Mouse (Mus musculus) ES-Bruce4 (cell line): ENCODE data around the gene Gnao1. TPM values are rescaled to one million over a fixed set of nuclear protein-coding genes. Genes with fewer than 3 reads are reported as not detected.

Experiments
- H3K27ac ChIP-seq: 2 replicates; pipeline ENCODE4 v1.5.1; 2012; ENCODE audit warnings: low read length, inconsistent platforms; ENCODE audit not compliant: insufficient read depth
- H3K27me3 ChIP-seq: 2 replicates; pipeline ENCODE4 v1.6.1; 2012; ENCODE audit warnings: mild to moderate bottlenecking, low read length, inconsistent platforms; ENCODE audit not compliant: control insufficient read depth, poor library complexity, insufficient read depth, severe bottlenecking
- H3K36me3 ChIP-seq: 2 replicates; pipeline ENCODE4 v1.6.1; 2012; ENCODE audit warnings: inconsistent platforms, mild to moderate bottlenecking, low read length, moderate library complexity; ENCODE audit not compliant: control insufficient read depth, poor library complexity, insufficient read depth, severe bottlenecking
- H3K4me1 ChIP-seq: one replicate; pipeline ENCODE4 v1.8.1; 2011; ENCODE audit warnings: low read length; ENCODE audit not compliant: control insufficient read depth, insufficient read depth
- H3K4me3 ChIP-seq: 2 replicates; pipeline ENCODE4 v1.5.1; 2011; ENCODE audit warnings: low read depth, mild to moderate bottlenecking, low read length
- H3K9ac ChIP-seq: 2 replicates; pipeline ENCODE4 v1.6.1; 2012; ENCODE audit warnings: low read depth, mild to moderate bottlenecking, inconsistent platforms; ENCODE audit not compliant: poor library complexity, severe bottlenecking
- H3K9me3 ChIP-seq: replicated peaks from 2 replicates; pipeline ENCODE4 v1.6.1; 2012; ENCODE audit warnings: mild to moderate bottlenecking, low read length, inconsistent platforms; ENCODE audit not compliant: control insufficient read depth, poor library complexity, insufficient read depth, severe bottlenecking
- CTCF ChIP-seq: IDR thresholded peaks from one replicate; pipeline ENCODE4 v1.8.1; 2011; ENCODE audit warnings: low read depth, low read length
- EP300 ChIP-seq: IDR thresholded peaks from 2 replicates; pipeline ENCODE4 v1.6.1; 2011; ENCODE audit warnings: low read depth, low read length; ENCODE audit not compliant: insufficient read depth
- POLR2A ChIP-seq: IDR thresholded peaks from one replicate; pipeline ENCODE4 v1.8.1; 2011; ENCODE audit warnings: low read length; ENCODE audit not compliant: insufficient read depth
- polyA plus RNA-seq: library from polyadenylated mRNA; stranded (reverse); fragments of >200 nt; gene quantifications from 2 replicates; pipeline ENCODE4 v1.2.4, GENCODE M21; 2011; ENCODE audit warnings: low read depth; ENCODE audit not compliant: missing spikeins, insufficient read depth, insufficient read length

Gnao1 gene
- polyA plus RNA-seq, 1 experiment: 5.0 TPM

- no peak for TF ChIP-seq EP300
- no peak for TF ChIP-seq CTCF
- TF ChIP-seq POLR2A: no peak
- H3K27me3 ChIP-seq: no peaks in the 10 kb centered on the region
- H3K9ac ChIP-seq: no peak overlapping the region
- H3K4me3 ChIP-seq: no peak overlapping the region
- no peak overlapping the region for H3K27ac ChIP-seq
- H3K4me1 ChIP-seq: no peaks in the 10 kb centered on the region
- no peaks in the 10 kb centered on the region for H3K36me3 ChIP-seq
- H3K9me3 ChIP-seq: no peaks in the 10 kb centered on the region
These were observed 79.1 kb downstream of the Gnao1 start for GRCm38 (mm10) chr8:93888702-93889480.

GRCm38 (mm10) chr8:93893556-93893955 is 83.8 kb downstream of the Gnao1 start:
- Histone ChIP-seq H3K27me3 (no peaks in the 10 kb centered on the region), H3K9me3 (no peaks in the 10 kb centered on the region; the same call in 1 of the 2 replicates), H3K9ac (no peak overlapping the region), H3K4me1 (no peaks in the 10 kb centered on the region), H3K4me3 (no peak overlapping the region), H3K27ac (no peak overlapping the region), H3K36me3 (no peaks in the 10 kb centered on the region)
- TF ChIP-seq POLR2A (no peak), EP300 (no peak), CTCF (no peak)

GRCm38 (mm10) chr8:93896841-93897551 is 87.2 kb downstream of the Gnao1 start:
- no peak for TF ChIP-seq EP300
- no peak for TF ChIP-seq POLR2A
- TF ChIP-seq CTCF: no peak
- no peak overlapping the region for H3K9ac ChIP-seq
- no peaks in the 10 kb centered on the region for H3K36me3 ChIP-seq
- H3K4me3 ChIP-seq: no peak overlapping the region
- no peaks in the 10 kb centered on the region for H3K27me3 ChIP-seq
- no peak overlapping the region for H3K27ac ChIP-seq
- no peaks in the 10 kb centered on the region for H3K4me1 ChIP-seq
- no peaks in the 10 kb centered on the region; the same call in 1 of the 2 replicates for H3K9me3 ChIP-seq

- no peak overlapping the region for H3K27ac ChIP-seq
- H3K36me3 ChIP-seq: no peaks in the 10 kb centered on the region
These were observed 88.8 kb downstream of the Gnao1 start for GRCm38 (mm10) chr8:93898570-93898969.

DNA sequence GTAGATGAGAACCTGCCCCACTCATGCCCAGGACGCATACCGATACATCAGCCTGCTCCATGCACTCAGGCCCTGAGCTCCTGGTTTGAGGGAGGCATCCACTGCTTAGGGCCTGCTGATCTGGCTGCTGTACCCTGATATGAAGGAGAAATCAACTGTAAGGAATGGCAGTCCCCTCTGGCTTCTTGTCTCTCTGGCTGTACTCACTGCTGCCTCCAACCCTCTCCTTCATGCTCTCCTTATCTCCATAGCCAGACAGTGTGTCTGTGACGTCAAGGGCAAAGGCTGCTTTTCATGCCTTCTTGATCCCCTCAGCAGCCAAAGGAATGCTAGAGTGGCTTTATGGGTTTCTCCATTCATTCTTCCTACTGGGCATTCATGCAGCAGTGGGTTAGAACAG is 92.3 kb downstream of the Gnao1 start:
- TF ChIP-seq EP300 (no peak), POLR2A (no peak), CTCF (no peak)
- no peak overlapping the region for H3K9ac ChIP-seq
- no peaks in the 10 kb centered on the region for H3K27me3 ChIP-seq

More at GRCm38 (mm10) chr8:93898570-93898969, 88.8 kb downstream of the Gnao1 start:
- no peak overlapping the region for H3K9ac ChIP-seq
- H3K9me3 ChIP-seq: no peaks in the 10 kb centered on the region; the same call in 1 of the 2 replicates
- TF ChIP-seq POLR2A: no peak
- no peak for TF ChIP-seq EP300
- TF ChIP-seq CTCF: no peak
- no peaks in the 10 kb centered on the region for H3K27me3 ChIP-seq
- H3K4me1 ChIP-seq: no peaks in the 10 kb centered on the region
- H3K4me3 ChIP-seq: no peak overlapping the region

GRCm38 (mm10) chr8:93906961-93907360 is 97.2 kb downstream of the Gnao1 start:
- Histone ChIP-seq H3K4me3 (no peak overlapping the region), H3K27ac (no peak overlapping the region), H3K9ac (no peak overlapping the region), H3K27me3 (no peaks in the 10 kb centered on the region), H3K4me1 (no peaks in the 10 kb centered on the region), H3K36me3 (no peaks in the 10 kb centered on the region), H3K9me3 (no peaks in the 10 kb centered on the region)
- no peak for TF ChIP-seq EP300
- TF ChIP-seq POLR2A: no peak
- TF ChIP-seq CTCF: no peak

More for the DNA sequence above, 92.3 kb downstream of the Gnao1 start:
- Histone ChIP-seq H3K4me3 (no peak overlapping the region), H3K9me3 (no peaks in the 10 kb centered on the region), H3K36me3 (no peaks in the 10 kb centered on the region), H3K4me1 (no peaks in the 10 kb centered on the region), H3K27ac (no peak overlapping the region)
